Mouse (Mus musculus): ENCODE data around the gene F10.
A peak's percentile ranks its signal among the peaks of the same experiment; 100 is the strongest.
"Not testable (repeated sequence)": the region's sequence is repeated elsewhere in the genome, so short reads cannot be mapped to it uniquely, and the experiment has no call there.

F10 gene

DNA sequence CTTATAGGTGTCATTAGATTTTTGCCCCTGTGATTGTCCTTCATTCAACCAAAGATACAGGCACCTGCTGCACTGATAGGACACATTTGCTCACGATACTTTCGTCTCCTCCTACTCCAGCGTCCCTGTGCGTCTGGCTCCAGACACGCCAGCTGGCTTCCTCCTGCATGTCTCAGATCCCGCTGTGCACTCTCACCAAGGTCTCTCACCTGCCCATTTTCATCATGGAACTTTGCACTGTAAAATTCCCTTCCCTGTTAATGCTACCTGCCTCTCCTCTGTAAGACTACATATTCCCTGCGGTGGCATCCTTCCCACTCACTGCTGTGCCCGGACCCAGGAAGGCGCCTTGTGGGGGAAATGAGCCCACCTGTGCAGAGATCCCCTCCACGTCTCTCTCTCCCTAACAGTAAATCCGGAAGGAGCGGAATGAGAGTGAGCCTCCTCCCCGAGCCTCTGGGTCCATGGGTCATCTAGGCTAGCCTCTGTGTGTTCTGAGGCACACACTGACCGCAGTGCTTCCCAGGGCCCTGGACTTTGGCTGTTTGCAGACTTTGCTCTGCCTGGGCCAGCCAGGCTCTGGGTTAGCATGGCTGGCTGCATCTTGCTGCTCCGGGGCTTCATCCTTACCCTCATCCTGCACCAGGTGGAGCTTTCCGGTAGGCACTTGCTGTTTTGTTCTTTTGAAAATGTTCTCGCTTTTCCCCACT, 23.5 kb downstream of the F10 start, which contains the start of gene Proz:
Gene Proz (plus strand): TSS at position 474 of the 710 bp plus-strand sequence.
- no peak for DNase-seq (ENCODE audit: low spot score in 2 of 2)

DNA sequence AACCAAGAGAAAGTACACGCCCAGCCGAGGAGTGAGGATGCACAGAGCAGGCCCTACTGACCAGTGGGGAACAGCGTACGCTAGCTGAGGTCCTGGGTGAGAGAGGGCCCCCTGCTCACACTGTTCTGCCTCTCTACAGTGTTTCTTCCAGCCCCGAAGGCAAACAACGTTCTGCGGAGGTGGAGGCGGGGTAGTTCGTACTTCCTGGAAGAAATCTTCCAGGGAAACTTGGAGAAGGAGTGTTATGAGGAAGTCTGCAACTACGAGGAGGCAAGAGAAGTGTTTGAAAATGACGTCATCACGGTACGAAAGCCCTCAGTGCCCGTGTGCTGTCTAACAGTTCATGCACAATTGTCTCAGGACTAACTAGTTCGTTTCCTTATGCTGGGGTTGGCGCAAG, 26.0 kb downstream of the F10 start:
- no peak for DNase-seq (ENCODE audit: low spot score in 2 of 2)

DNA sequence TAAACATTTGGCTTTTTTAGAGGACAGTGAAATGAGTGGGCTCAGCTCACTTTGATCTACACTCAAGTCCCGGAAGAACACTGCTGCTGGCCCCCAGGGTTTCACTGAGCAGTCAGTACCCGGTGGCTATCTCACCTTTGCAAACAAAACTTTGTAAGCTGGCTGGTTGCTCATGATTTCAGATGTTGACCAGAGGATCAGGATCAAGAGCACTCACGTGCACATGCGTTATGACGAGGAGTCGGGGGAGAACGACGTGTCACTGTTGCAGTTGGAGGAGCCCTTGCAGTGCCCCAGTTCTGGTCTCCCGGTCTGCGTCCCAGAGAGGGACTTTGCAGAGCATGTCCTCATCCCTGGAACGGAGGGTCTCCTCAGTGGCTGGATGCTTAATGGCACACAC, 36.1 kb downstream of the F10 start:
- no peak for DNase-seq (ENCODE audit: low spot score in 2 of 2)

DNA sequence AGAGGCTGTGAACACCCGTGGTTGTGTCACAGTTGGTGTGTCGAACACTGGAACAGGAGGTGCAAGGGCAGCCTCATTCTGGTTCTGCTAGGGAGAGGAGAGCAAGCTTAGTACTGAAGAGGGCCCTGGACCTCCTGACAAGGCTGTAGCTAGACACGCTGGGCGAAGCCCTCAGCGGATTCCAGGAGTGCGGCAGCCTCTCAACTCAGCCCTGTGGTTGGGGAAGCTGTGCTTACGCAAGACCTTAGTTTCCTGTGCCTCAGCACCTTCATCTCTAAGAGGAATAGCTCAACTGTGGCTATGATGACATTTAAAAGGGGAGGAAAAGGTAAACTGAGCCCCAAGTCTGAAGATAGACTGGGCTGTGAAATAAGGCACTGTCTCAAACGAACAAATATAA, 37.9 kb downstream of the F10 start:
- no peak for DNase-seq (ENCODE audit: low spot score in 2 of 2)

- not testable (repeated sequence) for DNase-seq (ENCODE audit: low spot score in 2 of 2)
Observed at GRCm38 (mm10) chr8:13075579-13075978, 38.5 kb downstream of the F10 start.

GRCm38 (mm10) chr8:13077542-13077941, 40.4 kb downstream of the F10 start:
- DNase-seq (ENCODE audit: low spot score in 2 of 2): no peak

GRCm38 (mm10) chr8:13104691-13105086, 67.6 kb downstream of the F10 start:
- DNase-seq (ENCODE audit: low spot score in 2 of 2): peak; percentile 83 to 90

GRCm38 (mm10) chr8:13105087-13105881, 68.2 kb downstream of the F10 start, which contains the start of the genes Pcid2 and Cul4a:
TSS of gene Pcid2 (minus strand) at chr8:13105459.
TSS of gene Cul4a (plus strand) at chr8:13105621.
- peak; percentile 95 to 98 for DNase-seq (ENCODE audit: low spot score in 2 of 2)

DNA sequence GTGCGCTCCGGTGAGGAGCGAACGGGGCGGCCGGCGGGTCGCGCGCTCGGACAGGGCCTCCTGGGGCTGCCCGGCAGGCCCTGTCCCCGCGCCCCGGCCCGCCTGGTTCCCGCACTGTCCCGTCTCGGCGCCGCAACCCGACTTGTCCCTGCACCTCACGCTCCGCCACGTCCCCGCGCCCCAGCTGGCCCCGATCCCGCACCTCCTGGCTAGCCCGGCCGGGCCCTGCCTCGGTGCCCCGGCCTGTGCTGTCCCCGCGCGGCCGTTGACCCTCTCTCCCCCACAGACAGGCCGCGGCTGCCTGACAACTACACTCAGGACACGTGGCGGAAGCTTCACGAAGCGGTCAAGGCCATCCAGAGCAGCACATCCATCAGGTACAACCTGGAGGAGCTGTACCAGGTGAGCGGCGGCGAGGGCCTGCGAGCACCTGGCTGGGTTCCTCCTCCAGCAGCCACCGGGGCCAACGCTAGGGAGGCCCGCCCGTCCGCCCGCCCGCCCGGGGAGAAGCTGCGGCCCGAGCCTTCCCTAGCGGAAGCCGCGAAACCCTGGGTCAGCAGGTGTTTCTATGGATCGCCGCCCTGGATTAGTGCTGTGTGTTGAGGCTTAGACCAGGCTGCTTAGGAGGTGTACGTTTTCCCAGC, 68.9 kb downstream of the F10 start:
- peak; percentile 44 to 57 for DNase-seq (ENCODE audit: low spot score in 2 of 2)
